Mouse (Mus musculus): ENCODE measurements around the gene Tnrc6a.
"Not testable (repeated sequence)": the region's sequence is repeated elsewhere in the genome, so short reads cannot be mapped to it uniquely, and the experiment has no call there.

The Tnrc6a gene

DNA sequence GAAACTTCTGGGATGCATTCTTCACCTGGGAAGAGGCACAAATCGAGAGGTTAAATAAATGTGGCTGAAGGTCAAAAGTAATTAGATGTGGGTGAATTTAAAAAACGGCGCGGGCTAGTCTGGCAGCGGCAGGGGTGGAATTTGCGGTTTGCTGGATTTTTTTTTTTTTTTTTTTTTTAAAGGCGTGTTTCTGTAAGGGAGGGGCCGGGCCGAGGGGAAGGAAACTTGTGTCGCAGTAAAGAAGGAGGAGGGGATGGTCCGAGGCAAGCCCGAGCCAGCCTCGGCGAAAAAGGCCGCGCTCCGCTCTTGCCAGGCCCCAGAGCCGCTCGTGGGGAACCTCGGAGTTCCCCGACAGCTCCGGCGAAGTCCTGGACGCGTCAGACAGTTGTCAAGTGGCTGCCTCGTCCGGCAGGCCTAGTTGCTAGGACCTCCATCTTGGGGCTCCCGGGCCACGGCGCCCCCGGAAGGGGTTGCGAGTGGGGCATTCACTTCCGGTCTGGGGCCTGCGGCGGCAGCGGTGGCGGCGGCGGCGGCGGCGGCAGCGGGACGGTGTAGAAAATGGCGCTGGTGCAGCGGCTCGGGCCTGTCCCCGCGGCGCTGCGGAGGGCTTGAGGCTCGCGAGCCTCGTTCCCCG, at the start of gene Tnrc6a:
Tnrc6a (plus strand) TSS at position 221 of the 634 bp plus-strand sequence.
- peak; percentile 93 to 94 for DNase-seq

GRCm38 (mm10) chr7:123082236-123082635, 41.4 kb upstream of the Tnrc6a start:
- no peak for DNase-seq

GRCm38 (mm10) chr7:123083441-123084123, 40.1 kb upstream of the Tnrc6a start:
- DNase-seq: no peak

DNA sequence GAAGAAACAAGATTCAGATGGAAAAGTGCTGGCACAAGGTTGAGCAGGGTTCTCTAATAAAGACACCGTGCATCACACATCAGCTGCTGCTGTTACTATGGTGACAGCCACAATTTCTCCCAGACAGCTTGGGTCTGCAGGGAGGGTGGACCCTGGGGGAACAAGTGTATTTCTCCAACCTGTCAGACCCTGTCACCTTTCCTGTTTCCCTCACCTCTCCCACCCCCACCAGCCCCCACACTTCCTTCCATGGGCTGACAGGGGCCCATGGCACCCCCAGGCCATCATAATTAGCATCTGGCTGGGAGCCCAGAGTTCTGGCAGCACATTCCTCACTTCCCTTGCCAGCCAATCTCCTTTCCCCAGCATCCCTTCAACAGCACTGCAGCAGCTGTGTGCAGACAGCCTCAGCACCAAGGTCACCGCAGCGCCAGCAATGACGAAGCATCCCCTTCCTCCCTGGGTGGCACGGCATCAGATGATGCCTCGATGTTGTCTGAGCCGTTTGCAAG, 39.4 kb upstream of the Tnrc6a start:
- peak in 1 of 2 experiments; percentile 34 for DNase-seq

GRCm38 (mm10) chr7:123084708-123085107, 39.0 kb upstream of the Tnrc6a start:
- no peak for DNase-seq

DNA sequence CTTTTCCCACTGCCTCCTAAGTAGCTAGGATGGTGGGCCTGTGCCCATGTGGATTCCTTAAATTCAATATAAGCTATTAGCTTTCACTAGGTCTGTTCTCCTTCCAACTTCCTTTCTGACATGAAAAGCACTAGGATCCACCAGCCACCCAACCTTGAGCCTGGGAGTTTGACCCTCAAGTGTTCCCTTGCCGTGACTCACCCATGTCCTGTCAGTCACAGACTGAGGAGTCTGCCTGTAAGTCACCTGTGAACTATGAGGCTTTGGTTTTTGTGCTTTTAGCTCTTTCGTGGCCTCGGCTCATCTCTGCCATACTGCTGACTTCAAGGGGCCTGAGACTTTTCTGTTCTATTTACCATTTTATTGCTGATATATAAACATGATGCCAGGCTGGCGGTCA, 34.8 kb upstream of the Tnrc6a start:
- no peak for DNase-seq

DNA sequence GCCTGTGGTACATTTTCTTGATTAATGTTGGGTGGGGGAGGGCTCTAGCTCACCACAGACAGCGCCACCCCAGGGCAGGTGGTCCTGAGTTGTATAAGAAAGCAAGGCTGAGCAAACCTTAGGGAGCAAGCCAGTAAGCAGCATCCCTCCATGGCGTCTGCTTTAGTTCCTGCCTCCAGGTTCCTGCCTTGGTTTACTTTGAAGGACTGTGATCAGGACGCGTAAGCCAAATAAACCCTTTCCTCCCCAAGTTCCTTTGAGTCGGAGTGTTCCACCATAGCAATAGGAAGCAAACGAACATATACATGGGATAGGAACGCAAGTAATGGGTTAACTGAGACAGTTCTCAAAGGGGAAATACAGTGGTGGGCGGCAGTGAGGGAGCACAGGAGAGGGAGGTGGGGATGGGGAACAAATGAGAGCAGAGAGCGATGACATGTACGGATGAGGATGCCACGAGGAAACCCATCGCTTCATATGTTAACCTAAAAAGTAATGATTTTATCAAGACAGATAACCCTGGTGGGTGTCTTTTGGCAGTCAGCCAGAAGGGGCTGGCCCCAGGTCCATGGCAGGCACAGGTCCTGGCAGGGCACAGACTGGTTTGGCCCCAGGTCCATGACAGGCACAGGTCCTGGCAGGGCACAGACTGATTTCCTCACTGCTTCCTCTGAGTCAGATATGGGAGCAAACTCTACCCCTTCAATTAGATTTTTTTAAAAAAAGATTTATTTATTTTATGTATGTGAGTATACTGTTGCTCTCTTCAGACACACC, 27.2 kb upstream of the Tnrc6a start:
- DNase-seq: peak in 1 of 2 experiments; percentile 35

DNA sequence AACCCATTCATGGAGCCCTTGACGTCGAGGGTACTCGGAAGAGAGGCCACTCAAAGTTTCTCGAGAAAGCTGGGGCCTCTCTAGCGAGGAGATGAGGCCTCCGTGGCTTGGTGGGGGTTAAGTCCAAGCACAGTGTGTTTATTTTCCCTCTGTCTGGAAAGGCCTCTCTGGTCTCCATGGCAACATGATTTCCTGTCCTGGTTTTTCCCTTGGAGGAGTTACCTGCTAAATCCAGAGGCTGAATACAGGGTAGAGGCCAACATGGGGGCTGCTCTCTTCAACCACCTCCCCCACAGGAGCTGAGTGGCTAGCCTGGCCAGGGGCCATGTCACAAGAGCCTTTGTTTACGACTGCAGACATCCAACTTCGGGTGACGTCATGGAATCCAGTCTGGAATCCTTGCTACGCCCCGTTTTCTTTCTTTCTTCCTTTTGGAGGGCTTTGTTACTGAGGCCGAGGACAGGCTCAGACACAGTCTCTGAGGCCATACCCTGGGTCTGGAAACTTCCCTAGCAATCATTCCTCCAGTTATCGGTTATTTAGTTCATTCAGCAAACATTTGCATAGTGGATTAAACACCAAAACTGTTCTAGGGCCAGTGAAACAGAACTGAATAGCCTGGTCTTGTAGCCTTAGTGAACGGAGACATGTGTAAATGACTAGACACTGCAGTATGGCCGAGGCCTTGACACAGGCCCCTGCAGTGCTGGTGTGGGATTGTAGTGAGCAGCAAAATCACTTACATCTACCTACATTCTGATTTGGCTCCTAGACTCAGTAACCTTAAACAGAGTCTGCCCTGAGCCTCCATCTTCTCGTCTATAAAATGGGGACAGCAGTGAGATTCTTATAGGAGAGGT, 25.6 kb upstream of the Tnrc6a start:
- peak; percentile 90 to 93 for DNase-seq

- DNase-seq: no peak
These were observed 22.4 kb upstream of the Tnrc6a start for GRCm38 (mm10) chr7:123101295-123101694.

GRCm38 (mm10) chr7:123105381-123105780, 18.3 kb upstream of the Tnrc6a start:
- not testable (repeated sequence) for DNase-seq

- no peak for DNase-seq
These were observed 17.8 kb upstream of the Tnrc6a start for GRCm38 (mm10) chr7:123105906-123106305.

GRCm38 (mm10) chr7:123106326-123106725, 17.4 kb upstream of the Tnrc6a start:
- no peak for DNase-seq

DNA sequence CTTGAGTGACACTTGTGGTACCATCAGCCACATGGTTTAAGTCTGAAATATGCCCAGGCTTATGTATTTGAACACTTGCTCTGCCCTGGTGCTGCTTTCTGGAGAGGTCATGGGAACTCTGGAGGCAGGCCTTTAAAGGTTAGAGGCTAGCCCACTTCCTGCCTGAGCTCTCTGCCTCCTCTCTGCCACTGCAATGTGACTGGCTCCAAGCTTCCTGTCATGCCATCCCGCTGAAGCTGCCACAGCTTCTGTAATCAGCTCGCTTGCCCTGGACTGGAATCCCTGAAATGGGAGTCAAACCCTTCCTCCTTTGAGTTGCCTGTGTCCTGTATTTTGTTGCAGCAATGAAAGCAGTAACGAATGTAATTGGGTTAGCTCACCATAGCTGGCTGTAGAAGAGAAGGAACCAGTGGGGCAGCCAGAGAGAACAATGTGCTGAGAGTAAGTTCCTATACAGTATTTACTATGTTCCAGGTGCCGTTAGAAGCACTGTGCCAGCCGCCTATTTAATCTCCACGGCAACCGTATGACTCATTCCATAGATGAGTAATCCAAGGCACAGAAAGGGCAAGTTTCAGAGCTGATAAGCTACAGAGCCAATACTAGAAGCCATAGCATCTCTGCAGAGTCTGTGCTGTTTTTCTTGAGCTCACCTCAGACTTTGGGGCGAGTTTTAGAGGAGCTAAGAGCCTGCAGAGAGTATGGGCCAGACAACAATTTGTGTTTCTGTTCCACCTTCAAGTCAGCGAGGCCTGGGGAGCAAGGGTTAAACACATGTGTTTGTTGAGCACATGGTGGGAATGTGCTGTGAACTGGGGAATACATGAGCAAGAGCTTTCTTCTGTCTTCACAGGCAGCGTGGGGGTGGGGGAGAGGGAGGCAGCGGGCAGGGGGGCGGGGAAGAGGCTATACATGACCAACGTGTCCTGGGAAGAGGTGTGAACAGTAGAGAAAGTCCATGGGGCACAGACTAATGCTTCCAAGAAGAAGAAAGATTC, 15.3 kb upstream of the Tnrc6a start:
- DNase-seq: peak; percentile 43 to 64

DNA sequence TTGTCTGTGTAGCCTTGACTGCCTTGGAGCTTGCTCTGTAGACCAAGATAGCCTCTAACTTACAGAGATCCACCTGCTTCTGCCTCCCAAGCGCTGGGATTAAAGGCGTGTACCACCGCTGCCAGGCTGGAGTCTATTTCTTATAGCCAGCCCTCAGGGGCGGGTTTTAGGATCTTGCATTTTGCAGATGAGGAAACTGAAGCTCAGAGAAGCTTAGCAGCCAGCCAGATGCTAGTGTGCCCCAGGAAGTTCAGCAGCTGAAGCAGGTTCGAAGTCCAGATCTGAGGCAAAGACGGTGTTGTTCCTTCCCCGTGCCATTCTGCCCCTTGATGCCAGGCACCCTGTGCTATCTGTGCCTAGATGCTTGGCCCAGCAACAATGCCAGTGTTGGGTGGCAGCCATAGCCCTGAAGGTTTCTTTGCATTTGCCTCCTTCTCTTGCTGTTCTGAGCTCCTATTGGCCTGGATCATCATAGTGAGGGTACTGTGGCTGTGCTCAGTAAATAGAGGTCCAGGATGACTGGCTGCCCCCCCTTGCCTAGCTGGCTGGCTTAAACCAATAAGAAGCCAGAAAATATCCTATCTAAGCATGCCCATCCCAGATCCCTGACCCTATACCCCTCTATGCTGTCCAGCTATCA, 14.2 kb upstream of the Tnrc6a start:
- DNase-seq: no peak

DNA sequence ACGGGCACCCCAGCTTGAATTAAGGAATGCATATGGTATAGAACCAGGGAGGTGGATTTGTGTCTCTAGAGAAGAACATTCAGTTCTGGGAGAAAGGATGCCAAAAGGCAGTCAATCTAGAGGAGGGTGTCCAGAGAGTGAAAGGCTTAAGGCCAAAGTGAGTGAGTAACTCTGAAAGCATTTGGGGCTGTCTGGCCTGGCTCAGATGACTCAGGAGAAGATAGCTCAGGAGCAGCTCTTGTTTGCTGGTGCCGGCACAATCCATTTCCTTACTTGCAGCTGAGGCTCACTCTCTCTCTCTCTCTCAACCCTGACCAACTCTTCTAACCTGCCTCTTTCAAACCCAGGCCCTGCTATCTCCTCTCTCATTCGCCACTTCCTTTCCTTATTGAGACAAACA, 13.6 kb upstream of the Tnrc6a start:
- peak; percentile 48 to 60 for DNase-seq

GRCm38 (mm10) chr7:123113590-123113989, 10.1 kb upstream of the Tnrc6a start:
- DNase-seq: no peak

DNA sequence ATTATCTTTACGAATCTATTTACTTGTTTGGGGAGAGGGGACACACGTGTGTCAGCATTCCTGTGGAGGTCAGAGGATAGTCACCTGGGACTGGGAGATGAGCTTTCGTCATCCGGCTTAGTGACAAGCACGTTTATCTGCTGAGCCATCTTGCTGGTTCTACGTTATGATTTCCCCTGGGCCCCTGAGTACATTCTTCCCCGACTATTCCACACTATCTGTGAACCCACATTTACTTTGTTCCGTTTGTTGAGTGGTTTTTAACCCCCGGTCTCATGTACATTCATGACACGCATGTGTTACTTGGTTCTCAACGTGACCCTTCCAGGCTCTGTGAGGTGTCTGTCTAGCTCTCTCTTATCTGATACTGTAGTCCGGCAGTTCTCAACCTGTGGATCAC, 6.9 kb upstream of the Tnrc6a start:
- DNase-seq: no peak

DNA sequence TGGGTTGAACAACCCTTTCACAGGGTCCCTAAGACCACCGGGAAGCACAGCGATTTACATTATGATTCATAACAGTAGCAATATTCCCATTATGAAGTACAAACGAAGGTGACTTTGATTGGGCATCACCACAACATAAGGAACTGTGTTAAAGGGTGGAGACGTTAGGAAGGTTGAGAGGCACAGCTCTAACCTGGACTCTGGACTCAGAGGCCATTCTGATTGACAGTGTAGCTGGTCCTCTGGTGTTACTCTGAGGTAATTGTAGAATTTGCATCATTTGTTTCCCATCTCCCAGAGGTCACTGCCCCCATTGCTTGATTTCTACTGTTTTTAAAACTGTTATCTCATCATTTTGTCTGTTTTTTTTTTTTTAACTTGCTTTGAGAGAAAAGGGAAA, 6.5 kb upstream of the Tnrc6a start:
- DNase-seq: no peak

DNA sequence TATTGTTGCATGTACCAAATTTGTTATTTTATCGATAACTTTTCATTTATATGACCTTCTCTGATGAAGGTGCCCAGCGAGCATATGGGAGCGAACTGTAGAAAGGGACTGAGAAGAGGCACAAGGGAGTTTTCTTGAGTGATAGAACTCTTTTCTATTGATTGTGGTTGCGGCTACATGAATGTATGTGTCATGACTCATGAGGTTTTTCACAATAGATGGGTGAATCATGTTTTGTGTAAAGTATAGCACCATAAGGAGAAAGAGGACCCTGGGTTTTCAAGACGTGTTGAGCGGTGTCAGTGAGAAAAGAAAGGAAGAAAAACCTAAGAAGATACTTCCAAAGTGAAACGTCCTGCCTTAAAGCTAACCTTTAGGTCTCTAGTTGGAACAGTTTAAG, 3.2 kb upstream of the Tnrc6a start:
- no peak for DNase-seq

DNA sequence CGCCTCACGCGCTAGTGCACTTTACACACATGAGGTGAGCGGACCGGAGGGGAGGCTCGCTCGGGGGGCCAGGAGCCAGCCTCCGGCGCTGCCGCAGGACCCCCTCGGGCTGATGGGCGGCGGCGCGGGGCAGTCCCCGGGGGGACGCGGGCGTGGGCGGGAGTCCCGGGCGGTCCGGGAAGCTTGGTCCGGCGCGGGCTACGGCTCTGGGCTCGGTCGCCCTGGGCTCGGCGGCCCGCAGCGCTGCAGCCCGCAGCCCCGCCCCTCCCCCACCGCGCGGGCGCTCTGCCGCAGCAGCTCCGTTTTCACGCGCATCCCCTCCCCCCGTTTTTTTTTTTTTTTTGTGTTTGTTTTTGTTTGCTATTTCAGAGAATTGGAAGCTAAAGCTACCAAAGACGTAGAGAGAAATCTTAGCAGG, 623 bp downstream of the Tnrc6a start:
- DNase-seq: no peak

DNA sequence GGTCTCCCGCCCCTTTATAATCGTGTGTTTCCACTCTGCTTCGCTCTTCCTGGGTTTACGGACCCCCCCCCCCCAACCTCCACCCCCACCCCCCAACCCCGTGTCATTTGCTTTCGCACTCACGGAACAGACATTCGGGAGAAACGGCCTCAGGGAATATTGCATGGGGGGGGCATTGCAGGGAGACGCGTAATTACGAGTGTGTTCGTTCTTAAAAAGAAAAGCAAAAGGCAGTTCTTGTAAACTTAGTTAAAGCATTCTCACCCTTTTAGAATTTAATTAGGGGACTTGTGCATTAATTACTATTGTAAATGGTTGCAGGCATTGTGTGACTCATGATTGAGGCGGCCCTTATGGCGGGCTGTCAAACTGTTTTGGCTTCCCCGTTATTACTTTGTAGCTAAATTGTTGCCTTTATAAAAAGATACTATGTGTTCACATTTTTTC, 1.1 kb downstream of the Tnrc6a start:
- DNase-seq: no peak

All from lung, adult 18-20 months (tissue).